Mouse (Mus musculus): ENCODE results near the gene Pcgf6. TPM values are rescaled to one million over a fixed set of nuclear protein-coding genes. Genes with fewer than 3 reads are reported as not detected.
"Not testable (repeated sequence)": the region's sequence is repeated elsewhere in the genome, so short reads cannot be mapped to it uniquely, and the experiment has no call there.

Gene Pcgf6
- polyA plus RNA-seq, 1 experiment from 2014 or later = 36.7 TPM

GRCm38 (mm10) chr19:47006321-47006720, 44.4 kb downstream of the Pcgf6 start:
- 2% methylated on average over 4 of the region's 4 CpGs for WGBS
- Histone ChIP-seq H3K27me3 (ENCODE audit: poor library complexity, severe bottlenecking) (no peaks in the 10 kb centered on the region), H3K9me3 (no peaks in the 10 kb centered on the region), H3K36me3 (replicated peaks) (no peaks in the 10 kb centered on the region), H3K4me3 (no peak overlapping the region), H3K27ac (no peak overlapping the region), H3K4me1 (no peaks in the 10 kb centered on the region)
- DNase-seq (ENCODE audit: extremely low spot score, low spot score) = no peak

GRCm38 (mm10) chr19:47005873-47006272, 44.8 kb downstream of the Pcgf6 start:
- Histone ChIP-seq H3K27ac (no peak overlapping the region), H3K4me3 (no peak overlapping the region), H3K36me3 (replicated peaks) (no peaks in the 10 kb centered on the region), H3K9me3 (no peaks in the 10 kb centered on the region), H3K4me1 (no peaks in the 10 kb centered on the region), H3K27me3 (ENCODE audit: poor library complexity, severe bottlenecking) (no peaks in the 10 kb centered on the region)
- 57% methylated on average over 5 of the region's 5 CpGs for WGBS
- DNase-seq (ENCODE audit: extremely low spot score, low spot score) = no peak

GRCm38 (mm10) chr19:47003742-47004511, 46.8 kb downstream of the Pcgf6 start:
- no peak overlapping the region for H3K4me3 ChIP-seq
- 82% methylated on average over 6 of the region's 6 CpGs for WGBS
- H3K36me3 ChIP-seq (replicated peaks) = no peaks in the 10 kb centered on the region

GRCm38 (mm10) chr19:47000357-47000756, 50.3 kb downstream of the Pcgf6 start:
- not testable (repeated sequence) for H3K36me3 ChIP-seq (replicated peaks)
- WGBS = 85% methylated on average over 3 of the region's 3 CpGs

More at GRCm38 (mm10) chr19:47003742-47004511, 46.8 kb downstream of the Pcgf6 start:
- H3K27ac ChIP-seq = no peak overlapping the region
- H3K27me3 ChIP-seq (ENCODE audit: poor library complexity, severe bottlenecking) = no peaks in the 10 kb centered on the region
- DNase-seq (ENCODE audit: extremely low spot score, low spot score) = no peak
- no peaks in the 10 kb centered on the region for H3K9me3 ChIP-seq
- H3K4me1 ChIP-seq = no peaks in the 10 kb centered on the region

GRCm38 (mm10) chr19:46999753-47000152, 51.0 kb downstream of the Pcgf6 start:
- Histone ChIP-seq H3K4me1 (no peaks in the 10 kb centered on the region), H3K9me3 (no peaks in the 10 kb centered on the region), H3K27ac (no peak overlapping the region), H3K27me3 (ENCODE audit: poor library complexity, severe bottlenecking) (no peaks in the 10 kb centered on the region), H3K36me3 (replicated peaks) (no peaks in the 10 kb centered on the region), H3K4me3 (no peak overlapping the region)
- WGBS = 92% methylated on average over 6 of the region's 6 CpGs
- DNase-seq (ENCODE audit: extremely low spot score, low spot score) = no peak

More at GRCm38 (mm10) chr19:47000357-47000756, 50.3 kb downstream of the Pcgf6 start:
- DNase-seq (ENCODE audit: extremely low spot score, low spot score); H3K27ac ChIP-seq; H3K4me1 ChIP-seq; H3K4me3 ChIP-seq; H3K9me3 ChIP-seq; H3K27me3 ChIP-seq (ENCODE audit: poor library complexity, severe bottlenecking): not testable (repeated sequence)

- H3K27ac ChIP-seq = no peak overlapping the region
- no peaks in the 10 kb centered on the region for H3K9me3 ChIP-seq
- no peaks in the 10 kb centered on the region for H3K27me3 ChIP-seq (ENCODE audit: poor library complexity, severe bottlenecking)
- H3K4me3 ChIP-seq = no peak overlapping the region
- no peaks in the 10 kb centered on the region for H3K4me1 ChIP-seq
- H3K36me3 ChIP-seq (replicated peaks) = no peaks in the 10 kb centered on the region
- WGBS = 89% methylated on average over 4 of the region's 4 CpGs
- DNase-seq (ENCODE audit: extremely low spot score, low spot score) = no peak
Observed at GRCm38 (mm10) chr19:46998953-46999352, 51.8 kb downstream of the Pcgf6 start.

GRCm38 (mm10) chr19:46998168-46998870, 52.4 kb downstream of the Pcgf6 start:
- no peak for DNase-seq (ENCODE audit: extremely low spot score, low spot score)
- 89% methylated on average over 8 of the region's 8 CpGs for WGBS
- no peaks in the 10 kb centered on the region for H3K27me3 ChIP-seq (ENCODE audit: poor library complexity, severe bottlenecking)

GRCm38 (mm10) chr19:46996095-46996494, 54.6 kb downstream of the Pcgf6 start:
- H3K4me3 ChIP-seq = no peak overlapping the region
- no peaks in the 10 kb centered on the region for H3K27me3 ChIP-seq (ENCODE audit: poor library complexity, severe bottlenecking)
- no peak for DNase-seq (ENCODE audit: extremely low spot score, low spot score)
- no peaks in the 10 kb centered on the region for H3K36me3 ChIP-seq (replicated peaks)
- H3K4me1 ChIP-seq = no peaks in the 10 kb centered on the region
- 90% methylated on average over 9 of the region's 9 CpGs for WGBS
- H3K9me3 ChIP-seq = no peaks in the 10 kb centered on the region
- no peak overlapping the region for H3K27ac ChIP-seq

More at GRCm38 (mm10) chr19:46998168-46998870, 52.4 kb downstream of the Pcgf6 start:
- H3K27ac ChIP-seq = no peak overlapping the region
- H3K4me3 ChIP-seq = no peak overlapping the region
- H3K4me1 ChIP-seq = no peaks in the 10 kb centered on the region
- no peaks in the 10 kb centered on the region for H3K36me3 ChIP-seq (replicated peaks)
- H3K9me3 ChIP-seq = no peaks in the 10 kb centered on the region

- H3K4me3 ChIP-seq = not testable (repeated sequence)
- WGBS = 77% methylated on average over 4 of the region's 4 CpGs
Observed at GRCm38 (mm10) chr19:46992329-46992728, 58.4 kb downstream of the Pcgf6 start.

GRCm38 (mm10) chr19:46991145-46991544, 59.6 kb downstream of the Pcgf6 start:
- Histone ChIP-seq H3K4me1 (peaks cover 28% of the 10 kb centered on the region), H3K4me3 (no peak overlapping the region), H3K27me3 (ENCODE audit: poor library complexity, severe bottlenecking) (no peaks in the 10 kb centered on the region), H3K36me3 (replicated peaks) (no peaks in the 10 kb centered on the region), H3K27ac (no peak overlapping the region), H3K9me3 (no peaks in the 10 kb centered on the region)
- DNase-seq (ENCODE audit: extremely low spot score, low spot score) = peak; percentile 82
- 23% methylated on average over 5 of the region's 5 CpGs for whole genome bisulfite sequencing

More at GRCm38 (mm10) chr19:46992329-46992728, 58.4 kb downstream of the Pcgf6 start:
- DNase-seq (ENCODE audit: extremely low spot score, low spot score); H3K27me3 ChIP-seq (ENCODE audit: poor library complexity, severe bottlenecking); H3K36me3 ChIP-seq (replicated peaks); H3K27ac ChIP-seq; H3K9me3 ChIP-seq: not testable (repeated sequence)
- H3K4me1 ChIP-seq = peaks cover 28% of the 10 kb centered on the region

- 80% methylated on average over 8 of the region's 8 CpGs for WGBS
- peaks cover 28% of the 10 kb centered on the region for H3K4me1 ChIP-seq
Observed at GRCm38 (mm10) chr19:46990625-46991024, 60.1 kb downstream of the Pcgf6 start.

GRCm38 (mm10) chr19:46990153-46990518, 60.6 kb downstream of the Pcgf6 start:
- 88% methylated on average over 3 of the region's 3 CpGs for WGBS
- Histone ChIP-seq H3K27me3 (ENCODE audit: poor library complexity, severe bottlenecking) (no peaks in the 10 kb centered on the region), H3K9me3 (no peaks in the 10 kb centered on the region), H3K36me3 (replicated peaks) (no peaks in the 10 kb centered on the region), H3K4me1 (peaks cover 28% of the 10 kb centered on the region), H3K4me3 (no peak overlapping the region), H3K27ac (0 out of 2 replicates have a peak overlapping the region, but pooled peaks have one; percentile 25)
- DNase-seq (ENCODE audit: extremely low spot score, low spot score) = no peak

More at GRCm38 (mm10) chr19:46990625-46991024, 60.1 kb downstream of the Pcgf6 start:
- not testable (repeated sequence) for H3K36me3 ChIP-seq (replicated peaks); DNase-seq (ENCODE audit: extremely low spot score, low spot score); H3K27ac ChIP-seq; H3K9me3 ChIP-seq; H3K27me3 ChIP-seq (ENCODE audit: poor library complexity, severe bottlenecking); H3K4me3 ChIP-seq

All from forebrain, embryonic 10.5 days (tissue).